Mouse (Mus musculus) retina, postnatal 7 days (tissue): ENCODE data around the gene Dnm2.

Experiments used
- DNase-seq: peaks from one replicate; pipeline ENCODE4 v3.0.0-alpha.2; 2012; ENCODE audit warnings: low read depth, low spot score

The Dnm2 gene

GRCm38 (mm10) chr9:21545351-21545915 is 120.7 kb downstream of the Dnm2 start:
- DNase-seq, result no peak

GRCm38 (mm10) chr9:21545916-21546788 is 121.4 kb downstream of the Dnm2 start:
- DNase-seq, result peak; percentile 97

GRCm38 (mm10) chr9:21546789-21547074 is 122.0 kb downstream of the Dnm2 start, which contains the start of gene Carm1:
Carm1 (plus strand) TSS chr9:21546894.
- DNase-seq, result no peak

GRCm38 (mm10) chr9:21547075-21547941 is 122.6 kb downstream of the Dnm2 start:
- DNase-seq, result peak; percentile 54

GRCm38 (mm10) chr9:21551049-21551448 is 126.3 kb downstream of the Dnm2 start:
- DNase-seq, result no peak

GRCm38 (mm10) chr9:21553607-21554273 is 129.0 kb downstream of the Dnm2 start:
- no peak for DNase-seq

GRCm38 (mm10) chr9:21555198-21555742 is 130.6 kb downstream of the Dnm2 start:
- DNase-seq, result no peak

- DNase-seq, result no peak
These were observed 132.3 kb downstream of the Dnm2 start for GRCm38 (mm10) chr9:21556996-21557395.
